Mouse (Mus musculus): ENCODE data around the gene Edn2. TPM values are rescaled to one million over a fixed set of nuclear protein-coding genes. Genes with fewer than 3 reads are reported as not detected.
A peak's percentile ranks its signal among the peaks of the same experiment; 100 is the strongest.

Gene Edn2
- polyA plus RNA-seq, 1 experiment from 2014 or later, result not detected

GRCm38 (mm10) chr4:120194026-120194425 lies 33.0 kb downstream of the Edn2 start:
- Histone ChIP-seq H3K27ac (no peak overlapping the region), H3K36me3 (no peaks in the 10 kb centered on the region), H3K27me3 (ENCODE audit: low read depth, poor library complexity, severe bottlenecking) (no peaks in the 10 kb centered on the region), H3K4me1 (peaks cover 38% of the 10 kb centered on the region), H3K9me3 (replicated peaks) (no peaks in the 10 kb centered on the region), H3K4me3 (no peak overlapping the region)
- WGBS, result 91% methylated on average over 5 of the region's 5 CpGs
- no peak for DNase-seq (ENCODE audit: low spot score)

GRCm38 (mm10) chr4:120194965-120195364 lies 34.0 kb downstream of the Edn2 start:
- Histone ChIP-seq H3K4me1 (peaks cover 38% of the 10 kb centered on the region), H3K36me3 (no peaks in the 10 kb centered on the region), H3K27me3 (ENCODE audit: low read depth, poor library complexity, severe bottlenecking) (no peaks in the 10 kb centered on the region), H3K27ac (peak overlapping the region; percentile 42; the same call in 1 of the 2 replicates), H3K9me3 (replicated peaks) (no peaks in the 10 kb centered on the region), H3K4me3 (no peak overlapping the region)
- no peak for DNase-seq (ENCODE audit: low spot score)

- no peaks in the 10 kb centered on the region for H3K9me3 ChIP-seq (replicated peaks)
- no peaks in the 10 kb centered on the region for H3K36me3 ChIP-seq
- peaks cover 40% of the 10 kb centered on the region for H3K4me1 ChIP-seq
- peak overlapping the region; percentile 53; the same call in 1 of the 2 replicates for H3K27ac ChIP-seq
- H3K4me3 ChIP-seq, result no peak overlapping the region
- WGBS, result 42% methylated on average over 9 of the region's 9 CpGs
- no peaks in the 10 kb centered on the region for H3K27me3 ChIP-seq (ENCODE audit: low read depth, poor library complexity, severe bottlenecking)
- DNase-seq (ENCODE audit: low spot score), result no peak
Measured at GRCm38 (mm10) chr4:120199184-120199885, 38.3 kb downstream of the Edn2 start.

- Histone ChIP-seq H3K27ac (peak overlapping the region; percentile 31; the same call in 1 of the 2 replicates), H3K9me3 (replicated peaks) (no peaks in the 10 kb centered on the region), H3K27me3 (ENCODE audit: low read depth, poor library complexity, severe bottlenecking) (no peaks in the 10 kb centered on the region), H3K36me3 (no peaks in the 10 kb centered on the region), H3K4me3 (no peak overlapping the region), H3K4me1 (peaks cover 41% of the 10 kb centered on the region)
- no peak for DNase-seq (ENCODE audit: low spot score)
- 90% methylated on average over 7 of the region's 7 CpGs for WGBS
Measured at GRCm38 (mm10) chr4:120200551-120201266, 39.7 kb downstream of the Edn2 start.

GRCm38 (mm10) chr4:120204357-120204942 lies 43.4 kb downstream of the Edn2 start:
- Histone ChIP-seq H3K27me3 (ENCODE audit: low read depth, poor library complexity, severe bottlenecking) (no peaks in the 10 kb centered on the region), H3K9me3 (replicated peaks) (no peaks in the 10 kb centered on the region), H3K4me1 (peaks cover 21% of the 10 kb centered on the region), H3K27ac (peak overlapping the region; percentile 31; the same call in 1 of the 2 replicates), H3K4me3 (no peak overlapping the region), H3K36me3 (no peaks in the 10 kb centered on the region)
- no peak for DNase-seq (ENCODE audit: low spot score)
- WGBS, result 54% methylated on average over 9 of the region's 9 CpGs

- no peak overlapping the region for H3K4me3 ChIP-seq
- no peaks in the 10 kb centered on the region for H3K9me3 ChIP-seq (replicated peaks)
- 88% methylated on average over 6 of the region's 6 CpGs for WGBS
- H3K27ac ChIP-seq, result no peak overlapping the region
- H3K36me3 ChIP-seq, result no peaks in the 10 kb centered on the region
- peaks cover 8% of the 10 kb centered on the region for H3K4me1 ChIP-seq
- H3K27me3 ChIP-seq (ENCODE audit: low read depth, poor library complexity, severe bottlenecking), result no peaks in the 10 kb centered on the region
- no peak for DNase-seq (ENCODE audit: low spot score)
Measured at GRCm38 (mm10) chr4:120206471-120206891, 45.5 kb downstream of the Edn2 start.

GRCm38 (mm10) chr4:120212080-120212479 lies 51.1 kb downstream of the Edn2 start:
- Histone ChIP-seq H3K36me3 (no peaks in the 10 kb centered on the region), H3K9me3 (replicated peaks) (no peaks in the 10 kb centered on the region), H3K27ac (peak overlapping the region; percentile 57), H3K27me3 (ENCODE audit: low read depth, poor library complexity, severe bottlenecking) (no peaks in the 10 kb centered on the region), H3K4me1 (peaks cover 20% of the 10 kb centered on the region), H3K4me3 (no peak overlapping the region)
- DNase-seq (ENCODE audit: low spot score), result no peak
- 42% methylated on average over 6 of the region's 6 CpGs for WGBS

GRCm38 (mm10) chr4:120212812-120213211 lies 51.8 kb downstream of the Edn2 start:
- Histone ChIP-seq H3K27me3 (ENCODE audit: low read depth, poor library complexity, severe bottlenecking) (no peaks in the 10 kb centered on the region), H3K27ac (peak overlapping the region; percentile 57), H3K4me1 (peaks cover 20% of the 10 kb centered on the region), H3K36me3 (no peaks in the 10 kb centered on the region), H3K4me3 (no peak overlapping the region), H3K9me3 (replicated peaks) (no peaks in the 10 kb centered on the region)
- no peak for DNase-seq (ENCODE audit: low spot score)
- WGBS, result 23% methylated on average over 3 of the region's 3 CpGs

- no peaks in the 10 kb centered on the region for H3K27me3 ChIP-seq (ENCODE audit: low read depth, poor library complexity, severe bottlenecking)
- no peaks in the 10 kb centered on the region for H3K36me3 ChIP-seq
- H3K9me3 ChIP-seq (replicated peaks), result no peaks in the 10 kb centered on the region
- no peak overlapping the region for H3K4me3 ChIP-seq
- 40% methylated on average over 10 of the region's 10 CpGs for WGBS
- peak; percentile 73 for DNase-seq (ENCODE audit: low spot score)
- peaks cover 20% of the 10 kb centered on the region for H3K4me1 ChIP-seq
- H3K27ac ChIP-seq, result no peak overlapping the region
Measured at GRCm38 (mm10) chr4:120215915-120216591, 55.0 kb downstream of the Edn2 start.

GRCm38 (mm10) chr4:120216883-120217282 lies 55.9 kb downstream of the Edn2 start:
- no peaks in the 10 kb centered on the region for H3K27me3 ChIP-seq (ENCODE audit: low read depth, poor library complexity, severe bottlenecking)
- H3K27ac ChIP-seq, result no peak overlapping the region
- H3K36me3 ChIP-seq, result no peaks in the 10 kb centered on the region
- no peak overlapping the region for H3K4me3 ChIP-seq
- peaks cover 15% of the 10 kb centered on the region for H3K4me1 ChIP-seq
- H3K9me3 ChIP-seq (replicated peaks), result no peaks in the 10 kb centered on the region
- no peak for DNase-seq (ENCODE audit: low spot score)

Measured in limb, embryonic 10.5 days (tissue).